ENCODE assay signal across 8 mouse cellular contexts in genomic region chr7:30291215-30292131, GRCm38 (mm10). TPM values are rescaled to one million over a fixed set of nuclear protein-coding genes. Genes with fewer than 3 reads are reported as not detected.
DNase-seq lines count a peak whose midpoint lies in the region; ATAC-seq and TF ChIP-seq lines count a peak whose summit lies in the region.

Gene Clip3 (plus strand): TSS chr7:30291728.

- H3K4me3 ChIP-seq in ES-Bruce4 (ENCODE audit: low read depth, low read length), result peak within 1 kb of the TSS; percentile 84
- peak within 1 kb of the TSS; percentile 88 for H3K4me3 ChIP-seq in forebrain, embryonic 12.5 days (replicated peaks)
- peak within 1 kb of the TSS; percentile 57 for H3K4me3 ChIP-seq in heart, embryonic 15.5 days
- peak within 1 kb of the TSS; percentile 26 for H3K4me3 ChIP-seq in liver, postnatal 0 days (ENCODE audit: low read depth, low read length)

- no peak within 1 kb of the TSS for H3K27ac ChIP-seq in ES-Bruce4 (ENCODE audit: insufficient read depth, low read length)
- H3K27ac ChIP-seq in forebrain, embryonic 12.5 days, result peak within 1 kb of the TSS; percentile 87
- peak within 1 kb of the TSS; percentile 42 for H3K27ac ChIP-seq in heart, embryonic 15.5 days
- no peak within 1 kb of the TSS for H3K27ac ChIP-seq in liver, postnatal 0 days (ENCODE audit: low read depth)

- peak within 1 kb of the TSS; percentile 23 for H3K9ac ChIP-seq in ES-Bruce4 (ENCODE audit: low read depth, poor library complexity, severe bottlenecking)
- H3K9ac ChIP-seq in forebrain, embryonic 12.5 days, result peak within 1 kb of the TSS; percentile 96
- H3K9ac ChIP-seq in heart, embryonic 15.5 days, result peak within 1 kb of the TSS; percentile 27
- no peak within 1 kb of the TSS for H3K9ac ChIP-seq in liver, postnatal 0 days (replicated peaks)

- no peaks in the 10 kb centered on the region for H3K4me1 ChIP-seq in ES-Bruce4 (ENCODE audit: control insufficient read depth, insufficient read depth, low read length)
- H3K4me1 ChIP-seq in forebrain, embryonic 12.5 days, result peaks cover 36% of the 10 kb centered on the region
- H3K4me1 ChIP-seq in heart, embryonic 15.5 days (replicated peaks), result peaks cover 15% of the 10 kb centered on the region
- H3K4me1 ChIP-seq in liver, postnatal 0 days (ENCODE audit: insufficient read depth), result no peaks in the 10 kb centered on the region

- WGBS in forebrain, embryonic 12.5 days, result 6% methylated on average over 35 of the region's 35 CpGs
- WGBS in heart, embryonic 15.5 days, result 9% methylated on average over 35 of the region's 35 CpGs
- WGBS in liver, postnatal 0 days (ENCODE audit: insufficient replicate concordance), result 10% methylated on average over 35 of the region's 35 CpGs

- H3K36me3 ChIP-seq in ES-Bruce4 (ENCODE audit: control insufficient read depth, insufficient read depth, low read length, poor library complexity, severe bottlenecking), result no peaks in the 10 kb centered on the region
- peaks cover 29% of the 10 kb centered on the region for H3K36me3 ChIP-seq in forebrain, embryonic 12.5 days (replicated peaks)
- no peaks in the 10 kb centered on the region for H3K36me3 ChIP-seq in heart, embryonic 15.5 days
- no peaks in the 10 kb centered on the region for H3K36me3 ChIP-seq in liver, postnatal 0 days (replicated peaks; ENCODE audit: insufficient read depth, low read length)

- H3K27me3 ChIP-seq in ES-Bruce4 (ENCODE audit: control insufficient read depth, insufficient read depth, low read length, poor library complexity, severe bottlenecking), result no peaks in the 10 kb centered on the region
- peaks cover 3% of the 10 kb centered on the region; the same call in 1 of the 2 replicates for H3K27me3 ChIP-seq in forebrain, embryonic 12.5 days
- no peaks in the 10 kb centered on the region for H3K27me3 ChIP-seq in heart, embryonic 15.5 days
- H3K27me3 ChIP-seq in liver, postnatal 0 days (ENCODE audit: insufficient read depth, low read length), result peaks cover 8% of the 10 kb centered on the region

- peak; percentile 88 for ATAC-seq in forebrain, embryonic 12.5 days (ENCODE audit: low FRiP score)
- ATAC-seq in heart, embryonic 15.5 days (replicated peaks; ENCODE audit: insufficient number of reproducible peaks, insufficient read depth, low FRiP score, low read depth), result peak; percentile 44; the same call in 1 of the 2 replicates
- no peak for ATAC-seq in liver, postnatal 0 days
- ATAC-seq in megakaryocyte progenitor cell, adult 5-6 weeks (replicated peaks; ENCODE audit: poor library complexity), result no peak

- no peak for TF ChIP-seq CTCF in ES-Bruce4 (IDR thresholded peaks at IDR 0.05; ENCODE audit: low read depth, low read length)
- TF ChIP-seq CTCF in brain, embryonic 14.5 days (IDR thresholded peaks at IDR 0.05; ENCODE audit: borderline replicate concordance, extremely low read depth, insufficient read depth, insufficient read length), result 0 out of 2 replicates have a peak, but pooled peaks have one; percentile 1
- TF ChIP-seq CTCF in liver, postnatal 0 days (IDR thresholded peaks at IDR 0.05; ENCODE audit: low read depth), result no peak

- peak; percentile 94 for DNase-seq in brain, embryonic 14.5 days (ENCODE audit: low read depth)
- DNase-seq in layer of hippocampus, adult 8-10 months (ENCODE audit: low spot score in 2 of 2), result peak; percentile 85 to 90
- DNase-seq in liver, postnatal 0 days, result peak; percentile 32
- peak; percentile 70 for DNase-seq in retina, postnatal 7 days (ENCODE audit: low read depth, low spot score)

- TF ChIP-seq EP300 in ES-Bruce4 (IDR thresholded peaks at IDR 0.05; ENCODE audit: insufficient read depth, low read depth, low read length), result no peak
- no peak for TF ChIP-seq EP300 in liver, postnatal 0 days (IDR thresholded peaks at IDR 0.05; ENCODE audit: low read depth)

- peak within 1 kb of the TSS; percentile 89 for H3K4me2 ChIP-seq in forebrain, embryonic 12.5 days
- H3K4me2 ChIP-seq in heart, embryonic 15.5 days, result peak within 1 kb of the TSS; percentile 54
- H3K4me2 ChIP-seq in liver, postnatal 0 days (ENCODE audit: low read depth, low read length), result no peak within 1 kb of the TSS

- no peak for TF ChIP-seq POLR2A in ES-Bruce4 (IDR thresholded peaks at IDR 0.05; ENCODE audit: insufficient read depth, low read length)
- TF ChIP-seq POLR2A in brain, embryonic 14.5 days (IDR thresholded peaks at IDR 0.05; ENCODE audit: borderline replicate concordance, extremely low read depth, insufficient read depth, insufficient read length, poor library complexity, severe bottlenecking), result peak; percentile 49; the same call in 1 of the 2 replicates

- H3K9me3 ChIP-seq in ES-Bruce4 (replicated peaks; ENCODE audit: control insufficient read depth, insufficient read depth, low read length, poor library complexity, severe bottlenecking), result no peaks in the 10 kb centered on the region
- no peaks in the 10 kb centered on the region for H3K9me3 ChIP-seq in forebrain, embryonic 12.5 days
- H3K9me3 ChIP-seq in heart, embryonic 15.5 days (replicated peaks), result no peaks in the 10 kb centered on the region
- H3K9me3 ChIP-seq in liver, postnatal 0 days (ENCODE audit: low read length), result no peaks in the 10 kb centered on the region

RNA-seq across cellular contexts. Expression of gene Clip3, which starts in this region (rescaled TPM):
- polyA plus RNA-seq in ES-Bruce4 (2011; ENCODE audit: insufficient read depth, insufficient read length, low read depth, missing spikeins), result 49.4 and 52.2 TPM in 2 replicates
- 233 and 314 TPM in 2 replicates for polyA plus RNA-seq in brain, embryonic 14.5 days (2012; rRNA removed)
- polyA plus RNA-seq in forebrain, embryonic 12.5 days (2016; fragmentation: Nextera tagmentation; extraction: Ambion mirVana), result 77.2 and 87.9 TPM in 2 replicates
- polyA plus RNA-seq in heart, embryonic 15.5 days (2015; fragmentation: Nextera tagmentation; extraction: Ambion mirVana), result 8.0 and 12.0 TPM in 2 replicates
- total RNA-seq in layer of hippocampus, adult 8-10 months (2022), result 100 to 1,000 TPM; 351 to 448 (median 412) TPM
- polyA plus RNA-seq in liver, postnatal 0 days (2015; fragmentation: Nextera tagmentation; extraction: Ambion mirVana), result 0.34 and 0.59 TPM in 2 replicates
- total RNA-seq in megakaryocyte progenitor cell, adult 5-6 weeks (2015), result not detected in 2 replicates
- total RNA-seq in megakaryocyte progenitor cell, adult 5-6 weeks (2017), result not detected in 2 replicates

Comparison
In these comparisons a context has a peak if more than half of its experiments do, and no peak if none do; other contexts are left out.
1. RNA of gene Clip3 (total RNA-seq): 351 to 448 TPM in layer of hippocampus, adult 8-10 months; not detected in megakaryocyte progenitor cell, adult 5-6 weeks; every median in the first group is over 100 times any median in the second.
2. Peak in DNase-seq and H3K4me3 ChIP-seq in liver, postnatal 0 days; RNA of the gene not detected or under 1 TPM.
3. H3K27ac ChIP-seq: peak in forebrain, embryonic 12.5 days (single experiment) and heart, embryonic 15.5 days (single experiment); none in ES-Bruce4 (single experiment) and liver, postnatal 0 days (single experiment).
4. H3K4me3 ChIP-seq: peak in every context shown above with its lines; median percentile 88 in forebrain, embryonic 12.5 days; 84 in ES-Bruce4; 57 in heart, embryonic 15.5 days; 26 in liver, postnatal 0 days.
5. DNase-seq: peak in every context shown above with its lines; median percentile 94 in brain, embryonic 14.5 days; 88 in layer of hippocampus, adult 8-10 months; 70 in retina, postnatal 7 days; 32 in liver, postnatal 0 days.
6. ATAC-seq: peak in forebrain, embryonic 12.5 days (single experiment) and heart, embryonic 15.5 days (single experiment); none in liver, postnatal 0 days (single experiment) and megakaryocyte progenitor cell, adult 5-6 weeks (single experiment).